Mouse (Mus musculus) megakaryocyte, adult 5-6 weeks (primary cell): ENCODE measurements around the gene Coro1b. TPM values are rescaled to one million over a fixed set of nuclear protein-coding genes. Genes with fewer than 3 reads are reported as not detected.

Experiments used
- total RNA-seq, 2 experiments: library from RNA; stranded (forward) in 1 of 2; stranded (reverse) in 1 of 2; fragments of 153-499, 151-499 nt in 1 of 2; fragments of 221-1000, 200-1000 nt in 1 of 2; gene quantifications; 2 replicates each; pipeline versions ENCODE4 v1.2.3 to v1.2.4; 2015 to 2017

Gene Coro1b
- total RNA-seq, 2 experiments from 2014 or later: 142 to 345 TPM

Other genes with a start within 250 kb of the Coro1b start
Only the 30 nearest of the 34 such genes appear.
- gene Unc93b1, start 213.4 kb upstream of the Coro1b start, total RNA-seq (2015): 242 and 258 TPM in 2 replicates
- 447 and 483 TPM in 2 replicates for gene Unc93b1, start 213.4 kb upstream of the Coro1b start, total RNA-seq (2017)
- gene Aldh3b3, start 190.0 kb upstream of the Coro1b start, total RNA-seq (2015): 1.4 and 2.7 TPM in 2 replicates
- 2.4 TPM in 2 replicates for gene Aldh3b3, start 190.0 kb upstream of the Coro1b start, total RNA-seq (2017)
- gene Aldh3b2, start 176.3 kb upstream of the Coro1b start, total RNA-seq (2015): 0.18 and 2.2 TPM in 2 replicates
- 0.28 and 0.55 TPM in 2 replicates for gene Aldh3b2, start 176.3 kb upstream of the Coro1b start, total RNA-seq (2017)
- gene Acy3, start 162.0 kb upstream of the Coro1b start, total RNA-seq (2015): 0.51 and 0.62 TPM in 2 replicates
- gene Acy3, start 162.0 kb upstream of the Coro1b start, total RNA-seq (2017): not detected in 2 replicates
- not detected in 2 replicates for gene Tbx10, start 155.9 kb upstream of the Coro1b start, total RNA-seq (2015)
- not detected in 2 replicates for gene Tbx10, start 155.9 kb upstream of the Coro1b start, total RNA-seq (2017)
- 8.6 and 13.4 TPM in 2 replicates for gene Nudt8, start 148.0 kb upstream of the Coro1b start, total RNA-seq (2015)
- gene Nudt8, start 148.0 kb upstream of the Coro1b start, total RNA-seq (2017): 4.9 and 5.7 TPM in 2 replicates
- 0.45 TPM in 1 of 2 replicates, not detected in the other for gene Gm49405, start 148.0 kb upstream of the Coro1b start, total RNA-seq (2015)
- gene Gm49405, start 148.0 kb upstream of the Coro1b start, total RNA-seq (2017): 0.28 and 1.2 TPM in 2 replicates
- gene Doc2g, start 145.3 kb upstream of the Coro1b start, total RNA-seq (2015): 1.2 and 1.5 TPM in 2 replicates
- gene Doc2g, start 145.3 kb upstream of the Coro1b start, total RNA-seq (2017): 0.18 and 0.37 TPM in 2 replicates
- gene Ndufv1, start 135.8 kb upstream of the Coro1b start, total RNA-seq (2015): 82.1 and 103 TPM in 2 replicates
- gene Ndufv1, start 135.8 kb upstream of the Coro1b start, total RNA-seq (2017): 151 and 169 TPM in 2 replicates
- gene Gstp1, start 110.6 kb upstream of the Coro1b start, total RNA-seq (2015): 257 and 287 TPM in 2 replicates
- 69.5 and 80.2 TPM in 2 replicates for gene Gstp1, start 110.6 kb upstream of the Coro1b start, total RNA-seq (2017)
- gene Gstp2, start 102.6 kb upstream of the Coro1b start, total RNA-seq (2015): 4.8 TPM in 1 of 2 replicates, not detected in the other
- gene Gstp2, start 102.6 kb upstream of the Coro1b start, total RNA-seq (2017): 1.8 TPM in 1 of 2 replicates, not detected in the other
- gene Gstp3, start 89.0 kb upstream of the Coro1b start, total RNA-seq (2015): 3.0 and 5.0 TPM in 2 replicates
- gene Gstp3, start 89.0 kb upstream of the Coro1b start, total RNA-seq (2017): 4.0 and 4.5 TPM in 2 replicates
- not detected in 2 replicates for gene Cabp2, start 67.0 kb upstream of the Coro1b start, total RNA-seq (2015)
- not detected in 2 replicates for gene Cabp2, start 67.0 kb upstream of the Coro1b start, total RNA-seq (2017)
- 245 and 277 TPM in 2 replicates for gene Cdk2ap2, start 51.4 kb upstream of the Coro1b start, total RNA-seq (2015)
- 72.9 and 83.4 TPM in 2 replicates for gene Cdk2ap2, start 51.4 kb upstream of the Coro1b start, total RNA-seq (2017)
- 38.3 and 47.7 TPM in 2 replicates for gene Pitpnm1, start 48.6 kb upstream of the Coro1b start, total RNA-seq (2015)
- gene Pitpnm1, start 48.6 kb upstream of the Coro1b start, total RNA-seq (2017): 30.2 and 38.9 TPM in 2 replicates
- gene Aip, start 22.8 kb upstream of the Coro1b start, total RNA-seq (2015): 111 and 139 TPM in 2 replicates
- 72.5 and 76.7 TPM in 2 replicates for gene Aip, start 22.8 kb upstream of the Coro1b start, total RNA-seq (2017)
- not detected in 2 replicates for gene Gpr152, start 8.8 kb upstream of the Coro1b start, total RNA-seq (2015)
- gene Gpr152, start 8.8 kb upstream of the Coro1b start, total RNA-seq (2017): not detected in 2 replicates
- 0.14 and 0.22 TPM in 2 replicates for gene Cabp4, start 4.6 kb upstream of the Coro1b start, total RNA-seq (2015)
- not detected in 2 replicates for gene Cabp4, start 4.6 kb upstream of the Coro1b start, total RNA-seq (2017)
- gene Ptprcap, start 5.0 kb downstream of the Coro1b start, total RNA-seq (2015): 30.5 and 42.1 TPM in 2 replicates
- gene Ptprcap, start 5.0 kb downstream of the Coro1b start, total RNA-seq (2017): 43.9 and 44.8 TPM in 2 replicates
- 21.0 and 26.7 TPM in 2 replicates for gene Rps6kb2, start 14.7 kb downstream of the Coro1b start, total RNA-seq (2015)
- 21.0 and 25.0 TPM in 2 replicates for gene Rps6kb2, start 14.7 kb downstream of the Coro1b start, total RNA-seq (2017)
- gene Carns1, start 26.9 kb downstream of the Coro1b start, total RNA-seq (2015): 3.9 and 4.7 TPM in 2 replicates
- gene Carns1, start 26.9 kb downstream of the Coro1b start, total RNA-seq (2017): 1.3 and 2.0 TPM in 2 replicates
- gene Tbc1d10c, start 42.7 kb downstream of the Coro1b start, total RNA-seq (2015): 52.8 and 59.9 TPM in 2 replicates
- gene Tbc1d10c, start 42.7 kb downstream of the Coro1b start, total RNA-seq (2017): 21.5 and 33.5 TPM in 2 replicates
- 496 and 536 TPM in 2 replicates for gene Ppp1ca, start 43.4 kb downstream of the Coro1b start, total RNA-seq (2015)
- 639 and 705 TPM in 2 replicates for gene Ppp1ca, start 43.4 kb downstream of the Coro1b start, total RNA-seq (2017)
- gene Rad9a, start 53.0 kb downstream of the Coro1b start, total RNA-seq (2015): 32.8 and 36.7 TPM in 2 replicates
- gene Rad9a, start 53.0 kb downstream of the Coro1b start, total RNA-seq (2017): 21.4 and 22.8 TPM in 2 replicates
- gene Clcf1, start 65.6 kb downstream of the Coro1b start, total RNA-seq (2015): 1.4 and 2.9 TPM in 2 replicates
- 0.40 and 2.2 TPM in 2 replicates for gene Clcf1, start 65.6 kb downstream of the Coro1b start, total RNA-seq (2017)
- not detected in 2 replicates for gene AC109138.7, start 65.7 kb downstream of the Coro1b start, total RNA-seq (2015)
- not detected in 2 replicates for gene AC109138.7, start 65.7 kb downstream of the Coro1b start, total RNA-seq (2017)
- 98.9 and 105 TPM in 2 replicates for gene Pold4, start 83.3 kb downstream of the Coro1b start, total RNA-seq (2015)
- 102 and 122 TPM in 2 replicates for gene Pold4, start 83.3 kb downstream of the Coro1b start, total RNA-seq (2017)
- gene Ssh3, start 120.6 kb downstream of the Coro1b start, total RNA-seq (2015): 15.9 and 16.5 TPM in 2 replicates
- gene Ssh3, start 120.6 kb downstream of the Coro1b start, total RNA-seq (2017): 17.2 and 19.8 TPM in 2 replicates
- gene Ankrd13d, start 134.5 kb downstream of the Coro1b start, total RNA-seq (2015): 6.5 and 7.2 TPM in 2 replicates
- gene Ankrd13d, start 134.5 kb downstream of the Coro1b start, total RNA-seq (2017): 8.7 and 10.5 TPM in 2 replicates
- 278 TPM in 2 replicates for gene Grk2, start 157.6 kb downstream of the Coro1b start, total RNA-seq (2015)
- 231 and 296 TPM in 2 replicates for gene Grk2, start 157.6 kb downstream of the Coro1b start, total RNA-seq (2017)